Mouse (Mus musculus) testis, adult 2 months (tissue): ENCODE measurements around the gene Capn7.

Experiments used
- CTCF ChIP-seq: fragments of 200-500 bp; IDR thresholded peaks from 2 replicates; pipeline ENCODE4 v1.5.1; 2012; ENCODE audit warnings: low read depth, mild to moderate bottlenecking, inconsistent platforms, low read length, moderate library complexity; ENCODE audit not compliant: control insufficient read depth, insufficient read depth, insufficient replicate concordance
- POLR2A ChIP-seq: fragments of 200-500 bp; IDR thresholded peaks from 2 replicates; pipeline ENCODE4 v1.6.1; 2012; ENCODE audit warnings: low read depth, mild to moderate bottlenecking, inconsistent platforms, low read length, moderate library complexity; ENCODE audit not compliant: control insufficient read depth

DNA sequence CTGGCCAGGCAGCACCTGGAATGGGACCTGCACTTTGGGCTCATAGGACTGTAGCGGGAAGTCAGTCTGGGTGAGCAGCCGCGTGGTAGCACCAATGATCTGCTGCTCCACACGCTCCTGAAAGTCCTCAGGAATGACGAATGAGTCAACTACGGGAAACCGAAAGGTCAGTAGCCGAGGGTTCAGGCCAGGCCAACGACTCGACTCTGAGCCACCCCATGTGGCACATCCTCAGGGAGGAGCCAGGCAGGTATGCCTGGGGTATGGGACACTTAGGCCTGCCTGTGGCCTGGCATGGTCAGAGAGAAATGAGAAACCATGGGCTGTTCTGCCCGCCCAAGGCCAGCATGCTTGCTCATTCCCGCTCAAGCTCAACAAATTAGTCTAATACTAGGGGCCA lies 19.8 kb upstream of the Capn7 start:
- no peak for TF ChIP-seq POLR2A
- no peak for TF ChIP-seq CTCF
